Mouse (Mus musculus): Measurements from ENCODE around the gene Gm11549. TPM values are rescaled to one million over a fixed set of nuclear protein-coding genes. Genes with fewer than 3 reads are reported as not detected.

Gene Gm11549
- polyA plus RNA-seq, 1 experiment from 2014 or later, result 0.67 TPM

DNA sequence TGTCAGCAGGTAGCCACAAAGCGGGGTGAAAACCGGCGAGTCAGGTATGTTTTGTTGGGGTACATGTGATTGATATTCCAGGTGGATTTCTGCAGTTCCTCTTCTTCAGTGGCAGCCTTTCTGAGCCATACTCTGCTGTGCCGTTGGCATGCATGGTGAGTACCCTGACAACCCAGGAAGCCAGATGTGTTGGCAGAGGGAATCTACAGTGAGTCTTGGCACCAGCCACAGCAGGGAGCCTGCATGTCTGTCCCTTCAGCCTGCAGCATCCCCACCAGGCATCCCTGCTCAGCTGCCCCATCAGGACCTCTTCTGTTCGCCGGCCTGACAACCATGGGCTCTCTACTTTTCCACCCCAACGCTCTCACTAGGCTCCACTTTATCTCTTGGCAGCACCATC, 20.1 kb downstream of the Gm11549 start:
- no peak for DNase-seq (ENCODE audit: low spot score)
- 80% methylated on average over 7 of the region's 7 CpGs for WGBS
- Histone ChIP-seq H3K27me3 (ENCODE audit: low read depth, poor library complexity, severe bottlenecking) (peaks cover 4% of the 10 kb centered on the region), H3K4me3 (no peak overlapping the region), H3K36me3 (no peaks in the 10 kb centered on the region), H3K4me1 (peaks cover 16% of the 10 kb centered on the region), H3K27ac (replicated peaks) (no peak overlapping the region), H3K9me3 (replicated peaks) (no peaks in the 10 kb centered on the region)

DNA sequence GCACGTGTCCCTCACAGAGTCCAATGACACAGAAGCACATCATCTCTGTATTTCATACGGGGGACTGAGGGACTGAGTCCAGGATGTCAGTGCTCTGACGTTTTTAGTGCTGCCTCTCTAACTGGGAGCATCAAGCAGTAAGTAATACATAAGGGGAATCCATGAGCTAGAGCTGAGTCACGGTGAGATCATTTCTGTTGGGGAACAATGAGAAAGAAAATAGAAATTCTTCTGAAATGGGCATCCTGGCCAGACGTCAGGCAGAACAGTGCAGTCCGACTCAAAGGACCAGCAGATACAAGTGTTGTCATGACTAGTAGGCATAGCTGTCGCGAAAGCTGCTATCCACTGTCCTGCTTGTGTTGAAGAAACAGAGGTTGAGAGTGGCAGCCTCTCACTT, 20.6 kb downstream of the Gm11549 start:
- Histone ChIP-seq H3K4me3 (no peak overlapping the region), H3K36me3 (no peaks in the 10 kb centered on the region), H3K27ac (replicated peaks) (no peak overlapping the region), H3K4me1 (peaks cover 12% of the 10 kb centered on the region), H3K9me3 (replicated peaks) (no peaks in the 10 kb centered on the region), H3K27me3 (ENCODE audit: low read depth, poor library complexity, severe bottlenecking) (peaks cover 10% of the 10 kb centered on the region)
- DNase-seq (ENCODE audit: low spot score), result no peak
- WGBS, result 90% methylated on average over 8 of the region's 8 CpGs

DNA sequence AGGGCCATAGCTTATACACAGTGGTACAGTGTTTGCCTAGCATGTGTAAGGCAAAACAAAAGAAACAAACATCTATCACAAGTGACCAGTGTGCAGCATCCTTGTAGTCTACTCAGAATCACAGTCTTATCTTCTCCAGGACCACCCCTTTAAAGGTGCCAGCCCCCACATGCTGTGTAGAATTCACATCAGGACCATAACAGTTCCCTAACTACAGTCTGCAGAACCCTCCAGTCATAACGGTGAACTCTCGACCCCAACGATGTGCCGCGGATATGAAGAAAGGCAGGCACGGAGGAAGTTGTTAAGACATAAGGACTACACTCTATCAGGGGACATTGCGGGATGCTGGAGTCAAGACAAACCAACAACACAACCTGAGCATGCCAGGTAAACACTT, 22.2 kb downstream of the Gm11549 start:
- Histone ChIP-seq H3K36me3 (no peaks in the 10 kb centered on the region), H3K27ac (replicated peaks) (no peak overlapping the region), H3K27me3 (ENCODE audit: low read depth, poor library complexity, severe bottlenecking) (peaks cover 12% of the 10 kb centered on the region), H3K4me1 (peaks cover 7% of the 10 kb centered on the region; the same call in 1 of the 2 replicates), H3K4me3 (no peak overlapping the region), H3K9me3 (replicated peaks) (no peaks in the 10 kb centered on the region)
- 94% methylated on average over 7 of the region's 7 CpGs for WGBS
- no peak for DNase-seq (ENCODE audit: low spot score)

DNA sequence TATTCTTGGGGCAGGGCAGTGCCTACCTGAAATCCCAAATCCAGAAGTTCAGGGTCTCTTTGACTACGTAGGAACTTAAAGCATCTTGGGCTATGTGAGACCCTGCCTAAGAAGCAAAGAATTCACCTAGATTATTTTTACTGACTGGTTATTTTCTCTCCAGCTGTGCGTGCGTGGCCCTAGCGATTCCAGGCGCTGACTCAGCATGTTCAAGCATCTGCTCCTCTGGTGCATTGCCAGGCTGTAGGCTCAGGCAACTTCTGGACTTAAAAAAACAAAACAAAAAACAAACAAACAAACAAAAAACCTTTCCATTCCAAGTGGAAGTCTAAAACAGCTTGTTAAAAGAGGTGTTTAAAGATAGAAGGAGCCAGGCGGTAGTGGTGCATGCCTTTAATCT, 23.4 kb downstream of the Gm11549 start:
- 90% methylated on average over 6 of the region's 6 CpGs for WGBS

DNA sequence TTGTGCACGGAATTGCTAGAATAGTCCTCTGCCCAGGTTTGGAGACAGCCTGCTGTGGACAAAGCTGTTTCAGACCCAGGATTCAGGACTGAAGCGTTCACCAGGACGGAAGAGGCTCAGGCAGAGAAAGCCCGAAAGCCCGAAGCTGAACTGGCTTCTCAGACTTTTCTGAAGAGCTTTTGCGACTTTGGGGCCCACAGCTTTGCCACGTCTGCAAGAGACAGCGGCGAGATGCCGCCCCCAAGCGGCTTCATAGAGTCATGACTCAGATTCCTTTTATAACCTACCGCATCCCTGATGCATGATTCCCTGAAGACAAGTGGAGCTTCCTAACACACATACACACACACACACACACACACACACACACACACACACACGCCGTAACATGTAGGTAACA, 24.9 kb downstream of the Gm11549 start:
- H3K4me3 ChIP-seq, result no peak overlapping the region
- no peaks in the 10 kb centered on the region for H3K36me3 ChIP-seq
- peaks cover 12% of the 10 kb centered on the region for H3K27me3 ChIP-seq (ENCODE audit: low read depth, poor library complexity, severe bottlenecking)
- DNase-seq (ENCODE audit: low spot score), result peak; percentile 74
- no peak overlapping the region for H3K27ac ChIP-seq (replicated peaks)
- WGBS, result 22% methylated on average over 14 of the region's 14 CpGs
- no peaks in the 10 kb centered on the region for H3K9me3 ChIP-seq (replicated peaks)
- H3K4me1 ChIP-seq, result peaks cover 7% of the 10 kb centered on the region; the same call in 1 of the 2 replicates

More for the DNA sequence above, 23.4 kb downstream of the Gm11549 start:
- Histone ChIP-seq H3K9me3 (replicated peaks) (no peaks in the 10 kb centered on the region), H3K36me3 (no peaks in the 10 kb centered on the region), H3K4me3 (no peak overlapping the region), H3K4me1 (peaks cover 7% of the 10 kb centered on the region; the same call in 1 of the 2 replicates), H3K27ac (replicated peaks) (no peak overlapping the region), H3K27me3 (ENCODE audit: low read depth, poor library complexity, severe bottlenecking) (peaks cover 12% of the 10 kb centered on the region)
- DNase-seq (ENCODE audit: low spot score), result no peak

DNA sequence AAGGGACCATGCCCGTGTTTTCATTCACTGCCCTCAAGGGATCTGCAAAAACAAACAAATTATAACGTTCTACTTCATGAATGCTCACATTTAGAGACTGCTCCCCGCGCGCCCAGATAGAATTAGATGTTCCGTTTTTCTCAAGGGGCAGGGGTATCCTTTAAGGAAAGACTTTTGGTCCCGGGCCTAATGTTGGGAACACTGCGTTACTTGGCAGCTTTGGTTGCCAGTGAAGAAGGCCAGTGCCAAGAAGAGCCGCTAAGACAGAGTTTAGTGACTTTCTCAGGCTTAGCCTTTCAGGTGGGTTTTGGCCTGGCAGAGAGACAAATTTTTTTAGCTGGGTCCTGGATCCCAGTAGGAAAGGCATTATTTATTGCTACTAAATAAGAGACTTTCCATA, 25.3 kb downstream of the Gm11549 start:
- H3K27me3 ChIP-seq (ENCODE audit: low read depth, poor library complexity, severe bottlenecking), result peaks cover 12% of the 10 kb centered on the region
- no peak overlapping the region for H3K27ac ChIP-seq (replicated peaks)
- no peak overlapping the region for H3K4me3 ChIP-seq
- no peaks in the 10 kb centered on the region for H3K36me3 ChIP-seq
- peaks cover 9% of the 10 kb centered on the region for H3K4me1 ChIP-seq
- H3K9me3 ChIP-seq (replicated peaks), result no peaks in the 10 kb centered on the region
- WGBS, result 86% methylated on average over 9 of the region's 9 CpGs
- no peak for DNase-seq (ENCODE audit: low spot score)

DNA sequence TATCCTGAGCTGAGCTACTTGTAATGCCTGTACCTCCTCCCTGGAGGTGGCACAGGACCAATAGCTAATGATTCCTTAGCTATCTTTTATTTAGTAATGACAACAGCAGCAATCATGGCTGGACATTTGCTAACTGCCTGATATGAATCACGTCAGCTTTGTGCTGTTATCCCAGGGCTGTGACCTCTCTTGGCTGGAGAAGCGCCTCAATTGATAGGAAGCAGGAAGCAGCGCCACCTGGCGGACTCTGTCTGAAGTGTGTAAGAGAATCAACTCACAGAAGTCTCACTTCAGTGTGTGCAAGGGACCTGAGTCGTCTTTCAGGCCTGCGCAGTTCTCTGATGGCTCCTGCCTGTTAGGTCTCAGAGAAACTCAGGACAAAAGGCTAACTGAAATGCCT, 26.2 kb downstream of the Gm11549 start:
- no peaks in the 10 kb centered on the region for H3K36me3 ChIP-seq
- no peaks in the 10 kb centered on the region for H3K9me3 ChIP-seq (replicated peaks)
- DNase-seq (ENCODE audit: low spot score), result peak; percentile 87
- peaks cover 12% of the 10 kb centered on the region for H3K27me3 ChIP-seq (ENCODE audit: low read depth, poor library complexity, severe bottlenecking)
- no peak overlapping the region for H3K4me3 ChIP-seq
- peaks cover 11% of the 10 kb centered on the region for H3K4me1 ChIP-seq
- WGBS, result 9% methylated on average over 6 of the region's 6 CpGs
- no peak overlapping the region; the same call in 1 of the 2 replicates for H3K27ac ChIP-seq (replicated peaks)

DNA sequence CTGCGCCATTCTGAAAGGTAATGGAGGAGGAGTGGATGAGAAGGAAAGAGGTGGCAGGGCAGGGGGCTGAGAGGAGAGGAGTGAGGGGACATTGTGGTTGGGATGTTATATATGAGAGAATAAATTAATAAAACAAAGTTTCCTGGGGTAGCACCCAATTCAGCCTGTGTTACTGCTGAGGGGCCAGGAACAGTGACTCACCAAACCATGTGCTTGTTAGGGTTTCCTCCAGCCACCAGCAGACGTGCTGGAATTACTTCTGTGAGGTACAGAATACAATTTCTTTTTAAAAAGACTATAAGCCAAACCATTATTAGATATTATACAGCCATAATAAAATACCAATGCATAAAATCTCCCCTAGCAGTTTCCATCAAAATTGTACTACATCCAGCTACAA, 27.0 kb downstream of the Gm11549 start:
- no peak overlapping the region for H3K4me3 ChIP-seq
- H3K4me1 ChIP-seq, result peaks cover 11% of the 10 kb centered on the region
- H3K9me3 ChIP-seq (replicated peaks), result no peaks in the 10 kb centered on the region
- DNase-seq (ENCODE audit: low spot score), result no peak
- H3K27ac ChIP-seq (replicated peaks), result no peak overlapping the region
- no peaks in the 10 kb centered on the region for H3K36me3 ChIP-seq
- 88% methylated on average over 2 of the region's 2 CpGs for WGBS
- peaks cover 12% of the 10 kb centered on the region for H3K27me3 ChIP-seq (ENCODE audit: low read depth, poor library complexity, severe bottlenecking)

DNA sequence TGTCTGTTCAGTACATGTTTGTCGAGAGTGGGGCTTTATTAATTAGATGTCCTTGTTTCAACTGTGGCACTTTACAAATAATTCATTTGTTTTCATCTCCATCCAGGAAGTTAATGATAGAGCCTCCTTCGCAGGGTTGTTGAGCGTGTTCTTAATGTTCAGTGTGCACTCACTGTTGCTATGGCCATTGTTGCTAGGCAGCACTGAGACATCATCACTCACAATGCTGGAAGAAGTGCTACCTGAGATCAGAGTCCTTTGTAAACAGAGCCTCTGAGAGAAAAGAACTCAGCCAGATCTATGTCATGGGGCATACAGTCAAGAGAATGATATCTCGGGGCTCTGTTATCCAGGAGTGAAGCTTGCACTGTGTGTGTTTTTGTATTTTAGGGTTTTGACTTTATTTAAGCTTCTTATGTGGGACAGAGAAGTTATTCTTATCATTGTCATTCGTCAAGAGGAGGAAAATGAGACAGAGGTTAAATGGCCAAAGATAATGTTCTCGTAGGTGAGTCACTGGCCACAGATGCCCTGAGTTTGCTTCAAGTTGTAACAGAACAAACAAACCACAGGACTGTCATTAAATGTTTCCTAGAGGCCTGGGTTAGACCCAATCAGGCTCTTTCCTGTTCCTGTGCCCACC, 27.9 kb downstream of the Gm11549 start:
- Histone ChIP-seq H3K4me3 (no peak overlapping the region), H3K9me3 (replicated peaks) (no peaks in the 10 kb centered on the region), H3K27me3 (ENCODE audit: low read depth, poor library complexity, severe bottlenecking) (peaks cover 12% of the 10 kb centered on the region), H3K36me3 (no peaks in the 10 kb centered on the region), H3K27ac (replicated peaks) (no peak overlapping the region), H3K4me1 (peaks cover 11% of the 10 kb centered on the region)
- 85% methylated on average over 6 of the region's 6 CpGs for WGBS
- no peak for DNase-seq (ENCODE audit: low spot score)

DNA sequence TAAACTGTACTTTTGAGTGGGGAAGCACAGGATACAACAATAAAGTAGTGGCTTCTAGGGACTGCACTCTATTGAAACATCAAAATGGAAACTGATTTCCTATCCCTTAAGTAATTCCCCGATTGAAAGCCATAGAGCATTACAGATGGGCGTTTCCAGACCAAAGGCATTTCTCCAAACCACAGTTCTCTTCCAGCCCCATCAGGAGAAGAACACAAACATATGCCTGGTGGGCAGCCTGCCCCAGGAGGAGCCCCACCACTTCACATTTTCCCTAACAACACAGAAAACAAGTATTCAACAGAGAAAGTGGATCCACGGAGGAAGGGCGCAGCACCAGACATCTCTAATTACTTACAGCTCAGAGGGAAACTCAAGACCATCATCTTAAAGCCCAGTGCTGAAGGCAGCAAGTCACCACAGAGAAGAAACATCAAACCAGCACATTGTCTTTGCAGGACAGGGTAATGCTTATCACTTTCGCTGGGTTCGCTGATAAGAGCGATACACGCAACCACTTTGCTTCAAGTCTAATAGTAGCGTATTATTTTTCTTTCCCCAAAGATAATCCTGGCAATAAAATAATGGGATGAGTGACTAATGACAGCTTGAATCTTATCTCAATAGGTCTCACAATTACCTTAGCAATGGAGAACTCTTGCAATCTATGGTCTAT, 28.8 kb downstream of the Gm11549 start:
- Histone ChIP-seq H3K36me3 (no peaks in the 10 kb centered on the region), H3K27me3 (ENCODE audit: low read depth, poor library complexity, severe bottlenecking) (peaks cover 12% of the 10 kb centered on the region)
- DNase-seq (ENCODE audit: low spot score), result no peak

DNA sequence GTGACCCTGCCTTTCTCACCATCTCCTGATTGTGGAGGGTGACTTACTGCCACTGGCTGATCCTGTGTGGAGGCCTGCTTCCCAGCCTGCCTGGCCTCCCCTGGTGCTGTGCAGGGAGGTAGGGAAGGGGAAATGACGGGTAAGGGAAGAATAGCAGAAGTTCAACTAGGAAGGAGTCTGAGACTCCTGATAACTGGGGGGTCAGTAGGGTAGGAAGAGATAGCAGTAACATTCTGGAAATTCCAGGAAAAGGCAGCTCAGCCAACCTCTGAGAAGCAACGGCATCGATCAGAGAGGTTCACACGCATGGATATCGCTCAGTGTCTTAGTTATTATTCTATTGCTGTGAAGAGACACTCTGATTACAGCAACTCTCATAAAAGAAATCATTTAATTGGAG, 30.1 kb downstream of the Gm11549 start:
- Histone ChIP-seq H3K36me3 (no peaks in the 10 kb centered on the region), H3K4me1 (peaks cover 9% of the 10 kb centered on the region), H3K4me3 (no peak overlapping the region), H3K27me3 (ENCODE audit: low read depth, poor library complexity, severe bottlenecking) (peaks cover 7% of the 10 kb centered on the region), H3K27ac (replicated peaks) (no peak overlapping the region), H3K9me3 (replicated peaks) (no peaks in the 10 kb centered on the region)
- WGBS, result 88% methylated on average over 5 of the region's 5 CpGs
- no peak for DNase-seq (ENCODE audit: low spot score)

More for the DNA sequence above, 28.8 kb downstream of the Gm11549 start:
- Histone ChIP-seq H3K9me3 (replicated peaks) (no peaks in the 10 kb centered on the region), H3K27ac (replicated peaks) (no peak overlapping the region), H3K4me1 (peaks cover 11% of the 10 kb centered on the region), H3K4me3 (no peak overlapping the region)
- 90% methylated on average over 9 of the region's 9 CpGs for WGBS

DNA sequence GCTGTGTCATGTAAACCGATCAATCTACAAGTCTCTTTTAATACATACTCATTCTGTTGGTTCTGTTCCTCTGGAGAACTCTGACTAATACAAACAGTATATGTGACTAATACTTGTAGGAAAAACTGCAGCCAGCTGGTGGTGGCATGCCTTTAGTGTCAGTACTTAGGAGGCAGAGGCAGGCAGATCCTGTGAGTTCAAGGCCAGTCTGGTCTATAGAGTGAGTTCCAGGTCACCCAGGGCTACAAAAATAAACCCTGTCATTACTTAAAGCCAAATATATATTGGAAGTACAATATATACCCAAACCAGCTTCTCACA, 32.1 kb downstream of the Gm11549 start:
- 95% methylated on average over 1 of the region's 1 CpGs for WGBS
- no peak for DNase-seq (ENCODE audit: low spot score)
- no peak overlapping the region for H3K4me3 ChIP-seq
- no peaks in the 10 kb centered on the region for H3K9me3 ChIP-seq (replicated peaks)
- no peaks in the 10 kb centered on the region for H3K27me3 ChIP-seq (ENCODE audit: low read depth, poor library complexity, severe bottlenecking)
- H3K27ac ChIP-seq (replicated peaks), result no peak overlapping the region
- no peaks in the 10 kb centered on the region for H3K36me3 ChIP-seq
- H3K4me1 ChIP-seq, result peaks cover 4% of the 10 kb centered on the region

DNA sequence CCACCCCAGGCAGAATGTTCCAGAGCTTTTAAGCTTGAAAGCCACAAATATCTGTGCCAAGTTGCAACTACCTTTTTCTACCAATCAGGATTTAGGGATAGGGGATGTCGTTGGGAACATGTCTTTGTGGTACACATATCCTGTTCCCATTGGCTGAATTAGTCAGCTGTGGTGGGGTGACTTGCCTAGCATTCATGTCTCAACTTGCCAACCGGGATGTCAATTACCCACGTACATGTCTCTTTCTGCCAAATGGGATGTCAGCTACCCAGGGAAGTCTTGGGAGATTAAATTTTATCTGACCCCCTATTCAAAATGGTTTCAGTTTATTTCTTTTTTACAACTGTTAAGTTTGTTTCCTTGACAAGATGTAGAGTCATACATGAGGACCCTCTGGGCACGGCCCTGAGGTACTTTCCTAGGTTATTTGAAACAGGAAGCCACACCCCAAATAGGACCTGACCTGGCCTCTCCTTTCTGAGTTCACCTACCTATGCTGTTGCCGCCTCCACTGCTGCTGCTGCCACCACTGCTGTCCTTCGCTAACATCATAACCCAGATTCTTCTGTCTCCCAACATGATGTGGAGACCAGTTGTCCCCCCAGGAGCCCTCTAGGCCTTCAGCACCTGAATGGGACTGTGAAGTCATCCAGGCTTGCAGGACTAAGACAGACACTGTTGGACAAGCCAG, 32.6 kb downstream of the Gm11549 start:
- DNase-seq (ENCODE audit: low spot score), result no peak
- 88% methylated on average over 6 of the region's 6 CpGs for WGBS
- H3K4me3 ChIP-seq, result no peak overlapping the region

More for the DNA sequence above, 32.6 kb downstream of the Gm11549 start:
- no peaks in the 10 kb centered on the region for H3K27me3 ChIP-seq (ENCODE audit: low read depth, poor library complexity, severe bottlenecking)
- H3K27ac ChIP-seq (replicated peaks), result no peak overlapping the region
- H3K4me1 ChIP-seq, result peaks cover 4% of the 10 kb centered on the region
- H3K9me3 ChIP-seq (replicated peaks), result no peaks in the 10 kb centered on the region
- no peaks in the 10 kb centered on the region for H3K36me3 ChIP-seq

Data from midbrain, embryonic 10.5 days (tissue).